Mouse (Mus musculus): ENCODE measurements around the gene Nup107.

Nup107 gene

GRCm38 (mm10) chr10:117777103-117777470, 15.4 kb downstream of the Nup107 start:
- DNase-seq: no peak

GRCm38 (mm10) chr10:117776281-117777102, 16.0 kb downstream of the Nup107 start:
- DNase-seq: no peak

- no peak for DNase-seq
Measured at GRCm38 (mm10) chr10:117775401-117776144, 16.9 kb downstream of the Nup107 start.

GRCm38 (mm10) chr10:117774817-117775120, 17.7 kb downstream of the Nup107 start:
- DNase-seq: no peak

- no peak for DNase-seq
Measured at GRCm38 (mm10) chr10:117774011-117774816, 18.3 kb downstream of the Nup107 start.

- DNase-seq: no peak
Measured at GRCm38 (mm10) chr10:117773106-117773720, 19.3 kb downstream of the Nup107 start.

- DNase-seq: no peak
Measured at GRCm38 (mm10) chr10:117772364-117773105, 20.0 kb downstream of the Nup107 start.

- DNase-seq: no peak
Measured at GRCm38 (mm10) chr10:117771131-117771510, 21.4 kb downstream of the Nup107 start.

GRCm38 (mm10) chr10:117770286-117771130, 22.0 kb downstream of the Nup107 start:
- no peak for DNase-seq

- no peak for DNase-seq
Measured at GRCm38 (mm10) chr10:117769541-117770285, 22.8 kb downstream of the Nup107 start.

GRCm38 (mm10) chr10:117768141-117768440, 24.4 kb downstream of the Nup107 start:
- no peak for DNase-seq

GRCm38 (mm10) chr10:117767286-117768140, 25.0 kb downstream of the Nup107 start:
- DNase-seq: no peak

GRCm38 (mm10) chr10:117766896-117767160, 25.7 kb downstream of the Nup107 start:
- no peak for DNase-seq

- no peak for DNase-seq
Measured at GRCm38 (mm10) chr10:117766111-117766895, 26.2 kb downstream of the Nup107 start.

- DNase-seq: no peak
Measured at GRCm38 (mm10) chr10:117765116-117765894, 27.2 kb downstream of the Nup107 start.

GRCm38 (mm10) chr10:117764598-117764997, 27.9 kb downstream of the Nup107 start:
- DNase-seq: no peak

GRCm38 (mm10) chr10:117763588-117764190, 28.8 kb downstream of the Nup107 start:
- DNase-seq: no peak

- no peak for DNase-seq
Measured at GRCm38 (mm10) chr10:117762966-117763365, 29.5 kb downstream of the Nup107 start.
